Mouse (Mus musculus) small intestine, adult 2 months (tissue): ENCODE results near the gene Ndufa13.

Source experiments
- CTCF ChIP-seq: fragments of 200-500 bp; IDR thresholded peaks from 2 replicates; pipeline ENCODE4 v1.5.1; 2012; ENCODE audit warnings: low read depth, mild to moderate bottlenecking, control low read depth, inconsistent platforms, low read length, moderate library complexity, mixed read lengths; ENCODE audit not compliant: insufficient replicate concordance, insufficient read length; ENCODE audit errors: extremely low read depth
- POLR2A ChIP-seq: fragments of 200-500 bp; IDR thresholded peaks from 2 replicates; pipeline ENCODE4 v1.6.1; 2012; ENCODE audit warnings: low read depth, mild to moderate bottlenecking, control low read depth, inconsistent platforms, low read length, moderate library complexity

- no peak for TF ChIP-seq POLR2A
- no peak for TF ChIP-seq CTCF
Observed at GRCm38 (mm10) chr8:69876097-69876496, 26.3 kb downstream of the Ndufa13 start.
